Mouse (Mus musculus): ENCODE data around the gene Atxn2. TPM values are rescaled to one million over a fixed set of nuclear protein-coding genes. Genes with fewer than 3 reads are reported as not detected.

Gene Atxn2
- polyA plus RNA-seq, 1 experiment from 2014 or later, result 68.6 TPM

DNA sequence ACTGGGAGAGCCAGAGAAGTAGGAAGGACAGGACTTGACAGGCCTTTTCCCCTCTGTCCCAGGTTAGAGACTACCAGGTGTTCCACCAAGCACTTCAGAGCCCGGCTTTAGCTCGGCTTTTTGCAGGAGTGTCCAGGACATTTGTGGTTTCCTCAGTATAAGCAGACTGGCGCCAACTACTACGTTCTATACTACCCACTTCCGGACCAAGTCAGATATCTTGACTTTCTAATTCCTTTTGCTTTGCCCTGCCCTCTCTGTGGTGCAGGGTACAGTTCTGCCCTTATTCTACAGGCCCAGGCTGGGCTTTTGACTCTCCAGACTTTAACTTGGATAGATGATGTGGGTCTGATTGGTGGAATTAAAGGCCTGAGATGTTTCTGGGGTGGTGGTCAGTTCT, 108.4 kb downstream of the Atxn2 start:
- Histone ChIP-seq H3K27me3 (replicated peaks; ENCODE audit: control insufficient read depth, insufficient read depth, low read length) (no peaks in the 10 kb centered on the region), H3K4me2 (ENCODE audit: low read depth, low read length) (no peak overlapping the region), H3K9me3 (ENCODE audit: control insufficient read depth, low read length) (no peaks in the 10 kb centered on the region), H3K4me1 (ENCODE audit: control insufficient read depth, insufficient read depth, low read length) (no peaks in the 10 kb centered on the region), H3K9ac (ENCODE audit: low read depth, low read length) (no peak overlapping the region), H3K4me3 (ENCODE audit: low read depth, low read length) (no peak overlapping the region), H3K36me3 (ENCODE audit: control insufficient read depth, insufficient read depth, low read length) (peaks cover 65% of the 10 kb centered on the region), H3K27ac (replicated peaks; ENCODE audit: low read depth, low read length) (no peak overlapping the region)
- ATAC-seq (ENCODE audit: low read depth) (no peak), DNase-seq (ENCODE audit: low spot score) (no peak)
- WGBS, result 81% methylated on average over 5 of the region's 5 CpGs

GRCm38 (mm10) chr5:121820161-121820560, 109.0 kb downstream of the Atxn2 start:
- WGBS, result 69% methylated on average over 2 of the region's 2 CpGs
- Histone ChIP-seq H3K27ac (replicated peaks; ENCODE audit: low read depth, low read length) (no peak overlapping the region), H3K4me1 (ENCODE audit: control insufficient read depth, insufficient read depth, low read length) (no peaks in the 10 kb centered on the region), H3K4me3 (ENCODE audit: low read depth, low read length) (no peak overlapping the region), H3K9ac (ENCODE audit: low read depth, low read length) (no peak overlapping the region), H3K36me3 (ENCODE audit: control insufficient read depth, insufficient read depth, low read length) (peaks cover 63% of the 10 kb centered on the region), H3K4me2 (ENCODE audit: low read depth, low read length) (no peak overlapping the region), H3K9me3 (ENCODE audit: control insufficient read depth, low read length) (no peaks in the 10 kb centered on the region), H3K27me3 (replicated peaks; ENCODE audit: control insufficient read depth, insufficient read depth, low read length) (no peaks in the 10 kb centered on the region)
- DNase-seq (ENCODE audit: low spot score) (peak; percentile 54), ATAC-seq (ENCODE audit: low read depth) (no peak)

DNA sequence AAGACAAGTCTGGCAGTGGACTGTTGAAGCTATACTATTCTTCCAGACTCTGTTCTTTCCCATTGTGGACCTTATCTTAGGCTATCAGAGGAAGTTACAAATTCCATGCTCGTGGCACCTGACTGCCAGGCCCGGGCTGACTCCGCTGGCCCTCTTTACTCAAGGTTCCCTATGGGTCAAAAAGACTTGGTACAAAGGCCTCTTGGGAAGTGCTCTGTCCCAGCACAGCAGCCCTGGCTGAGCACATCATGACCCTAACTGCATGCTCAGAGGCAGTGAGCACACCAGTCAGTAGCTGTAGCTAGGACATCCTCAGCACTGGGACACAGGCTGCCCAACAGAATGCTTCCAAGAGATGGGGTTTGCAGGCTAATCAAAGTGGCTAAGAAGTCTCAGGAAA, 109.5 kb downstream of the Atxn2 start:
- DNase-seq (ENCODE audit: low spot score), result no peak
- Histone ChIP-seq H3K4me2 (ENCODE audit: low read depth, low read length) (no peak overlapping the region), H3K4me1 (ENCODE audit: control insufficient read depth, insufficient read depth, low read length) (no peaks in the 10 kb centered on the region), H3K27me3 (replicated peaks; ENCODE audit: control insufficient read depth, insufficient read depth, low read length) (no peaks in the 10 kb centered on the region), H3K36me3 (ENCODE audit: control insufficient read depth, insufficient read depth, low read length) (peaks cover 63% of the 10 kb centered on the region), H3K9ac (ENCODE audit: low read depth, low read length) (no peak overlapping the region), H3K4me3 (ENCODE audit: low read depth, low read length) (no peak overlapping the region), H3K9me3 (ENCODE audit: control insufficient read depth, low read length) (no peaks in the 10 kb centered on the region), H3K27ac (replicated peaks; ENCODE audit: low read depth, low read length) (no peak overlapping the region)
- ATAC-seq (ENCODE audit: low read depth), result no peak
- 85% methylated on average over 3 of the region's 3 CpGs for WGBS

GRCm38 (mm10) chr5:121821116-121821515, 110.0 kb downstream of the Atxn2 start:
- Histone ChIP-seq H3K36me3 (ENCODE audit: control insufficient read depth, insufficient read depth, low read length) (peaks cover 61% of the 10 kb centered on the region), H3K9ac (ENCODE audit: low read depth, low read length) (no peak overlapping the region)

GRCm38 (mm10) chr5:121821552-121821951, 110.4 kb downstream of the Atxn2 start:
- WGBS, result 76% methylated on average over 5 of the region's 5 CpGs
- Histone ChIP-seq H3K36me3 (ENCODE audit: control insufficient read depth, insufficient read depth, low read length) (peaks cover 60% of the 10 kb centered on the region), H3K9me3 (ENCODE audit: control insufficient read depth, low read length) (no peaks in the 10 kb centered on the region), H3K9ac (ENCODE audit: low read depth, low read length) (no peak overlapping the region), H3K4me1 (ENCODE audit: control insufficient read depth, insufficient read depth, low read length) (no peaks in the 10 kb centered on the region), H3K27ac (replicated peaks; ENCODE audit: low read depth, low read length) (no peak overlapping the region), H3K27me3 (replicated peaks; ENCODE audit: control insufficient read depth, insufficient read depth, low read length) (no peaks in the 10 kb centered on the region), H3K4me2 (ENCODE audit: low read depth, low read length) (no peak overlapping the region), H3K4me3 (ENCODE audit: low read depth, low read length) (no peak overlapping the region)
- no peak for ATAC-seq (ENCODE audit: low read depth)
- DNase-seq (ENCODE audit: low spot score), result no peak

More at GRCm38 (mm10) chr5:121821116-121821515, 110.0 kb downstream of the Atxn2 start:
- 78% methylated on average over 5 of the region's 5 CpGs for WGBS
- no peak overlapping the region for H3K4me2 ChIP-seq (ENCODE audit: low read depth, low read length)
- no peak for ATAC-seq (ENCODE audit: low read depth)
- DNase-seq (ENCODE audit: low spot score), result no peak
- H3K27ac ChIP-seq (replicated peaks; ENCODE audit: low read depth, low read length), result no peak overlapping the region
- H3K9me3 ChIP-seq (ENCODE audit: control insufficient read depth, low read length), result no peaks in the 10 kb centered on the region
- no peaks in the 10 kb centered on the region for H3K27me3 ChIP-seq (replicated peaks; ENCODE audit: control insufficient read depth, insufficient read depth, low read length)
- no peaks in the 10 kb centered on the region for H3K4me1 ChIP-seq (ENCODE audit: control insufficient read depth, insufficient read depth, low read length)
- H3K4me3 ChIP-seq (ENCODE audit: low read depth, low read length), result no peak overlapping the region

- Histone ChIP-seq H3K27ac (replicated peaks; ENCODE audit: low read depth, low read length) (no peak overlapping the region), H3K36me3 (ENCODE audit: control insufficient read depth, insufficient read depth, low read length) (peaks cover 60% of the 10 kb centered on the region), H3K9me3 (ENCODE audit: control insufficient read depth, low read length) (no peaks in the 10 kb centered on the region), H3K4me2 (ENCODE audit: low read depth, low read length) (no peak overlapping the region), H3K27me3 (replicated peaks; ENCODE audit: control insufficient read depth, insufficient read depth, low read length) (no peaks in the 10 kb centered on the region), H3K4me3 (ENCODE audit: low read depth, low read length) (no peak overlapping the region), H3K9ac (ENCODE audit: low read depth, low read length) (no peak overlapping the region), H3K4me1 (ENCODE audit: control insufficient read depth, insufficient read depth, low read length) (no peaks in the 10 kb centered on the region)
- no peak for ATAC-seq (ENCODE audit: low read depth)
- no peak for DNase-seq (ENCODE audit: low spot score)
- 49% methylated on average over 7 of the region's 7 CpGs for WGBS
These were observed 111.8 kb downstream of the Atxn2 start for GRCm38 (mm10) chr5:121822786-121823505.

DNA sequence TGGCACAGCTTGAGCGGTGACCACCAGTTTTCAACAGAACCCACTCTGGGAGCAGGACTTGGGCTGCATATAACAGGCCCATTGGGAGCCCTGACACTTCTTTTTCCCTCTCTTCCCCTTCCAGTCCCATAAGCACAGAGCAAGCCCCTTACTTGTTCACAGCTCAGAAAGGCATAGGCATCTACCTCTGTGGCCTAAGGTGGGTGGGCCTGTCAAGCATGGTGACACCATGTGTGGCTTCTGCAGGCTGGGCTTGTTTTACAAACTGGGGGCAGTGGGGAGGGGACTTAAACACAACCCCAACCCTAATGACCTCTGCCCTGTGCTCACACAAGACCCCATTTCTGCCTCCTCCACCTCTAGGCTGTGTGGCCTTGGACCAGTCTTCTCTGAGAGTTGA, 112.5 kb downstream of the Atxn2 start:
- Histone ChIP-seq H3K9ac (ENCODE audit: low read depth, low read length) (no peak overlapping the region), H3K9me3 (ENCODE audit: control insufficient read depth, low read length) (no peaks in the 10 kb centered on the region), H3K27ac (replicated peaks; ENCODE audit: low read depth, low read length) (no peak overlapping the region), H3K36me3 (ENCODE audit: control insufficient read depth, insufficient read depth, low read length) (peaks cover 56% of the 10 kb centered on the region), H3K4me3 (ENCODE audit: low read depth, low read length) (no peak overlapping the region), H3K4me1 (ENCODE audit: control insufficient read depth, insufficient read depth, low read length) (peaks cover 3% of the 10 kb centered on the region), H3K27me3 (replicated peaks; ENCODE audit: control insufficient read depth, insufficient read depth, low read length) (peaks cover 6% of the 10 kb centered on the region; the same call in 1 of the 2 replicates), H3K4me2 (ENCODE audit: low read depth, low read length) (no peak overlapping the region)
- ATAC-seq (ENCODE audit: low read depth), result no peak
- 89% methylated on average over 1 of the region's 1 CpGs for WGBS
- DNase-seq (ENCODE audit: low spot score), result no peak

- ATAC-seq (ENCODE audit: low read depth), result no peak
- Histone ChIP-seq H3K4me1 (ENCODE audit: control insufficient read depth, insufficient read depth, low read length) (peaks cover 8% of the 10 kb centered on the region), H3K36me3 (ENCODE audit: control insufficient read depth, insufficient read depth, low read length) (peaks cover 51% of the 10 kb centered on the region), H3K9me3 (ENCODE audit: control insufficient read depth, low read length) (no peaks in the 10 kb centered on the region), H3K4me2 (ENCODE audit: low read depth, low read length) (no peak overlapping the region), H3K9ac (ENCODE audit: low read depth, low read length) (no peak overlapping the region), H3K27me3 (replicated peaks; ENCODE audit: control insufficient read depth, insufficient read depth, low read length) (peaks cover 11% of the 10 kb centered on the region; the same call in 1 of the 2 replicates), H3K4me3 (ENCODE audit: low read depth, low read length) (no peak overlapping the region), H3K27ac (replicated peaks; ENCODE audit: low read depth, low read length) (no peak overlapping the region)
- no peak for DNase-seq (ENCODE audit: low spot score)
- WGBS, result 75% methylated on average over 3 of the region's 4 CpGs
These were observed 113.0 kb downstream of the Atxn2 start for GRCm38 (mm10) chr5:121824121-121824520.

DNA sequence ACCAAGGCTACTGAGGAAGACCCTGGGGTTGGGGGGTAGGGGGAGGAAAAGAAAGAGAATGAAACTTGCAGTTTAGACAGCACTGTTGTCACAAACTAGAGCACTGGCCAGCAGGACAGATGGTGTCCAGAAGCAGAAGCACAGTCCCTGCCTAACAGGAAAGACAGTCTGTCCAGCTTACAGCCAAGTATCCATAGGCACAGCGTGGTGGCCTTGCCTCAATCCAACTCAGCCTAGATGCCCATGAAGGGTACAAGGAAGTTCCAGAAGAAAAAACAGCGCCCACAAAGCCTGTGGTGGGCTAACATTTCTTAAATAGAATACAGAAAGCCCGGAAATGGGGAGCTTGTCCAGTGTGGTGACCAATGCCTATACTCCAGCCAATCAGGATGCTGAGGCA, 114.5 kb downstream of the Atxn2 start:
- Histone ChIP-seq H3K27ac (replicated peaks; ENCODE audit: low read depth, low read length) (no peak overlapping the region), H3K27me3 (replicated peaks; ENCODE audit: control insufficient read depth, insufficient read depth, low read length) (peaks cover 13% of the 10 kb centered on the region; the same call in 1 of the 2 replicates), H3K4me2 (ENCODE audit: low read depth, low read length) (no peak overlapping the region), H3K36me3 (ENCODE audit: control insufficient read depth, insufficient read depth, low read length) (peaks cover 36% of the 10 kb centered on the region; the same call in 1 of the 2 replicates), H3K9me3 (ENCODE audit: control insufficient read depth, low read length) (no peaks in the 10 kb centered on the region), H3K4me1 (ENCODE audit: control insufficient read depth, insufficient read depth, low read length) (peaks cover 10% of the 10 kb centered on the region), H3K4me3 (ENCODE audit: low read depth, low read length) (no peak overlapping the region), H3K9ac (ENCODE audit: low read depth, low read length) (no peak overlapping the region)
- DNase-seq (ENCODE audit: low spot score) (no peak), ATAC-seq (ENCODE audit: low read depth) (no peak)
- WGBS, result 95% methylated on average over 3 of the region's 3 CpGs

Measured in embryonic facial prominence, embryonic 14.5 days (tissue).